Mouse (Mus musculus) heart, embryonic 14.5 days (tissue): ENCODE results near the gene Zbtb45. TPM values are rescaled to one million over a fixed set of nuclear protein-coding genes. Genes with fewer than 3 reads are reported as not detected.

Experiments used
- ATAC-seq: fragments of 200-750 bp; cut with Nextera tagmentation; 2 replicates; pipeline ENCODE4 v1.8.0; 2017; ENCODE audit warnings: low read depth, moderate TSS enrichment; ENCODE audit not compliant: insufficient number of reproducible peaks, insufficient read depth, low FRiP score
- H3K27ac ChIP-seq, 2 experiments: fragments of 200-500 bp in 1 of 2; fragments of 300-500 bp in 1 of 2; sonication (generic) in 1 of 2; replicated peaks in 1 of 2; 2 replicates each; pipeline ENCODE4 v1.5.1; 2012 to 2014; ENCODE audit warnings: low read depth in 2 of 2, low read length in 2 of 2, control low read depth in 1 of 2, mild to moderate bottlenecking in 1 of 2, mixed read lengths in 1 of 2; ENCODE audit not compliant: control insufficient read depth in 1 of 2, insufficient read depth in 1 of 2
- H3K27me3 ChIP-seq: fragments of 300-500 bp; sonication (generic); 2 replicates; pipeline ENCODE4 v1.6.1; 2014; ENCODE audit warnings: mild to moderate bottlenecking, low read length, control low read depth; ENCODE audit not compliant: control insufficient read depth, insufficient read depth
- H3K36me3 ChIP-seq: fragments of 300-500 bp; sonication (generic); 2 replicates; pipeline ENCODE4 v1.6.1; 2014; ENCODE audit warnings: mild to moderate bottlenecking, control low read depth, low read length, mixed read lengths; ENCODE audit not compliant: control insufficient read depth, insufficient read depth
- H3K4me1 ChIP-seq, 2 experiments: fragments of 200-500 bp in 1 of 2; fragments of 300-500 bp in 1 of 2; sonication (generic) in 1 of 2; 2 replicates each; pipeline ENCODE4 v1.6.1; 2012 to 2014; ENCODE audit warnings: low read length in 2 of 2, control low read depth in 1 of 2, mixed read lengths in 1 of 2; ENCODE audit not compliant: control insufficient read depth in 2 of 2, insufficient read depth in 2 of 2
- H3K4me2 ChIP-seq: fragments of 300-500 bp; sonication (generic); 2 replicates; pipeline ENCODE4 v1.6.1; 2014; ENCODE audit warnings: mild to moderate bottlenecking, low read length
- H3K4me3 ChIP-seq, 2 experiments: fragments of 200-500 bp in 1 of 2; fragments of 300-500 bp in 1 of 2; sonication (generic) in 1 of 2; 2 replicates each; pipeline ENCODE4 v1.5.1; 2012 to 2014; ENCODE audit warnings: low read length in 2 of 2, mild to moderate bottlenecking in 2 of 2, control low read depth in 1 of 2, low read depth in 1 of 2, moderate library complexity in 1 of 2; ENCODE audit not compliant: control insufficient read depth in 1 of 2, insufficient read depth in 1 of 2
- H3K9ac ChIP-seq: fragments of 300-500 bp; sonication (generic); 2 replicates; pipeline ENCODE4 v1.6.1; 2014; ENCODE audit warnings: mild to moderate bottlenecking, low read length
- H3K9me3 ChIP-seq: fragments of 300-500 bp; sonication (generic); 2 replicates; pipeline ENCODE4 v1.6.1; 2016; ENCODE audit warnings: low read length, control low read depth; ENCODE audit not compliant: control insufficient read depth
- WGBS: fragments of 180-500 bp; shearing (Covaris S2); extraction: QIAGEN DNeasy Blood & Tissue Kit; methylation state at CpG from one replicate; pipeline ENCODE4 v1.1.7; 2014; 5-methylcytosine and 5-hydroxymethylcytosine counted together
- polyA plus RNA-seq: library from polyadenylated mRNA; unstranded; fragments of >200 nt; fragmentation: Nextera tagmentation; extraction: Ambion mirVana; gene quantifications from 2 replicates; pipeline ENCODE4 v1.2.1, GENCODE M21; 2014

Gene Zbtb45
- 12.8 and 17.2 TPM in 2 replicates for polyA plus RNA-seq

DNA sequence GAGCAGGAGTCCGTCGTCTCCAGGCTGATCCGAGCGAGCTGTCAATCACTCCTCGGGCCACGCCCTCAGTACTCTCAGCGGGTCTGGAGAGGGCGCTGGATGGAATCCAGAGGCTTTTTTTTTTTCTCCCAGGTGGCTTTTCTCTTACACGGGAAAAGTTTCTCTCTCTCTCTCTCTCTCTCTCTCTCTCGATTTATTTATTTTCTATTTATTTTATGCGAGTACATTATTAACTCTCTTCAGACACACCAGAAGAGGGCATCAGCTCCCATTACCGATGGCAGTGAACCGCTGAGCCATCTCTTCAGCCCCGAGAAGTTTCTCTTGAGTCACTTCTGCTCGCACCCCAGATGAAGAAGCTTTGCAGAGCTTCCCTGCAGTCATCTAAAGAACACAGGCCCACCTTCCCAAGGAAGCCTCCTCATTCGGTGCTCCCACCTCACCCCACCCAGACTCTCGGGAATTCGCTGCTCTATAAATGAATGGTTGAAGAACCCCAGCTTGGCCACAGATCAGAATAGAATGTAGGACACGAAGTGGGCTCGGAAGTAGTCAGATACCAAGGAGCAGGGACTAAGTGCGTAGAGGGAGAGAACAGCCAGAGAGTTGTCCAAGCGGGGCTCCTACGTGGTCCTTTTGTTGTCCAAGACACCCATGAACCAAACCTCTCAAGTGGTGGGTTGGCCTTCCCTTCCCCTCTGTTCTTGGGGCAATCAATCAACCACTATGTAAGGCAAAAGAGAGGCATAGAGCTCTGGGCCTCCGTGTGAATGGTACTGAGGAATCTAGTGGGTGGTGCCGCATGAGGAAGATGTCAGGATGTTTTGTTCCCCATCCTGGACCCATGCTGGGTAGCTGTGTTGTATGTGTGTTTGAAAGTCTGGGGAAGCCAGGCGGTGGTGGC is at the start of gene Zbtb45:
Zbtb45 (minus strand) TSS at position 30 of the 904 bp plus-strand sequence.
- WGBS = 17% methylated on average over 26 of the region's 26 CpGs

DNA sequence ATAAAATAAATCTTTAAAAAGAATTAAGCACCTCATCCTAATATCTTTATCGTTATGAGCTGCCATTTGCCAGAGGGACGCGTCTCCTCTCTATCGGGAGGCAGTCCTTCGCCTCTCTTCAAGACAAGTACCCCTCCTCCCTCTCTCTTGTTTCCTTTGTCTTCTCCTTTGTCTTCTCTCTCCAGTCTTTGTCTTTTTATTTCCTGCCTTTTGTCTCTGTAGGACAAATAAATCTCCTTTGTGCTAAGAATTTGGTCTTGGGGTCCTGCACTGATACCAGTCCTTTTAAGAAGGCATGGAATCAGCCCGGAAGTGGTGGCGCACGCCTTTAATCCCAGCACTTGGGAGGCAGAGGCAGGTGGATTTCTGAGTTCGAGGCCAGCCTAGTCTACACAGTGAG is 49.7 kb upstream of the Zbtb45 start:
- no peak overlapping the region for H3K27ac ChIP-seq
- no peak overlapping the region for H3K4me2 ChIP-seq
- no peaks in the 10 kb centered on the region for H3K27me3 ChIP-seq
- no peaks in the 10 kb centered on the region for H3K36me3 ChIP-seq
- H3K4me3 ChIP-seq = no peak overlapping the region
- no peaks in the 10 kb centered on the region for H3K4me1 ChIP-seq
- no peak for ATAC-seq
- peaks cover 3% of the 10 kb centered on the region; the same call in 1 of the 2 replicates for H3K9me3 ChIP-seq
- no peak overlapping the region for H3K9ac ChIP-seq
- 88% methylated on average over 9 of the region's 9 CpGs for WGBS

More for the DNA sequence above, at the start of gene Zbtb45:
- ATAC-seq = peak; percentile 80; the same call in 1 of the 2 replicates
- Histone ChIP-seq H3K27me3 (peaks cover 6% of the 10 kb centered on the region; the same call in 1 of the 2 replicates), H3K36me3 (peaks cover 28% of the 10 kb centered on the region), H3K27ac (peak within 1 kb of the TSS; percentile 94 to 95), H3K9ac (peak within 1 kb of the TSS; percentile 91), H3K9me3 (no peaks in the 10 kb centered on the region), H3K4me3 (peak within 1 kb of the TSS; percentile 76 to 84), H3K4me2 (peak within 1 kb of the TSS; percentile 94), H3K4me1 (peaks cover 6 to 13% of the 10 kb centered on the region in 2 experiments)

DNA sequence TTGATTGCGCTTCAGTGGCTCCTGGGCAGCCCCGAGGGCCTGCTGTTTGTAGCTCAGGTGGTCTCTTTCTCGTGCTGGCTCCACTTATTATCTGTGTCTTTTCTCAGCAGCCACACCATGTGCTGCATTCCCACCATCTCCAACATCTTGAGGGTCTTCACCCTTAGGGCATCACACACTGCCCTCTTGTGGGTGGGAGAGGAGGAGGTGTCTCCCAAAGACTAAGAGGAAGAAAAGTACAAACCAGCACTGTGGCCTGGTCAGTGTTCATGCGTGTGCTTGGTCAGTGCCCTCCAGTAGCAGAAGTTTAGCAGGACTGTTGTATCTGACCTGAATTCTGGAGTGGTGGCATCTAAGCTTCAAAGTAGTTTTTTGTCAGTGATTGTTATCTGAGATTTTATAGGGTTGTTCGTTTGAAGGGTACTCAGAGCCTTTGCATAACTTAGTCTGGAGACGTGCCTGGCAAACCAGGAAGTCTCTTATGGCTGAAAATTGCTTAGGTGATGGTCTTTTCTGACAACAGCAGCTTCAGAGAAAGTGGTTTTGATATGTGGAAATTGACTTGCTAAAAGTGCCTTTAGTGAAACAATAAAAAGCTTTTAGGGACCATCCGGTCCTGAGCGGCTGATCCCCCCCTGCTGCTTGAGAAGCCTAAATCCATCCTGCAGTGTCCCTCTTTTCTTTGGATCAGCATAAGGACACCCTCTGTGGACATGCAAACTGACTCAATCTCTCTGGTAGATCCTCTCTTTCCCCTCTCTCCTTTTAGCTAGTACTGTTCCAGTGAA is 47.3 kb upstream of the Zbtb45 start:
- H3K36me3 ChIP-seq = no peaks in the 10 kb centered on the region
- H3K4me2 ChIP-seq = no peak overlapping the region
- no peak overlapping the region for H3K27ac ChIP-seq
- H3K9me3 ChIP-seq = no peaks in the 10 kb centered on the region
- ATAC-seq = no peak
- no peak overlapping the region for H3K9ac ChIP-seq
- no peaks in the 10 kb centered on the region for H3K27me3 ChIP-seq
- peaks cover 0 to 4% of the 10 kb centered on the region in 2 experiments; a peak in 1 of 4 replicates for H3K4me1 ChIP-seq
- H3K4me3 ChIP-seq = no peak overlapping the region
- WGBS = 60% methylated on average over 8 of the region's 8 CpGs

DNA sequence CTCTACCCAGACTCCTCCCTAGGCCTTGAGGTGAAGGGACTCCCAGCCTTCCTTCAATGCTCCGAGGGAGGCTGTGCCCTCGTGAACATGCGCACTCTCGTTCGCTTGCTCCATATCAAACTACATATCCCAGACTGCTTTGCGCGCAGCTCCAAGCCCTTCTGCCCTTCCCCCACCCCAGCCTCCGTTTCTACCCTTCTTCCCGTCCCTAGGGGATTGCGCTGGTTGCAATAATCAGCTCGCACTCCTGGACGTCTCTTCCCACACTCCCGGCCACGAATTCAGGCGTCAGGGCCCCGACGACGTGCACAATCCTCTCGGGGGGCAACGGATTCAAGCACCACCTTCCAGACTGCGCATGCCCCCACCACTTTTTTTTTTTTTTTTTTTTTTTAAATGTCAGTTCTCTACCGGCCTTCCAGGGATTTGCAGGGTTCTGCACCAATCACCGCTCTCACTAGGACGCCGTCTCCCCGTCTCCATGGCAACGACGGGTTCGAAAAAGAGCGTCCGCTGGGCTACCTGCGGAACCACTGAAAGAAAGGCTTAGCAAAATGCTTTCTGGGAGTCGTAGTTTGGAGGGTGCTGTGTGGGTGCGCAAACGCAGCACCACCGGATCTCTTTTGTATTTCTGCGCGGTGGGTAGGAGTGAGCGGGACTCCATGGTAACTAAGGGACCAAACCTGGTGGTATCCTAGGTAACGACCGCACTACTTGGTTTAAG is 44.6 kb upstream of the Zbtb45 start, which contains the start of gene Mzf1:
Mzf1 (minus strand) TSS at position 478 of the 724 bp plus-strand sequence.
- H3K4me2 ChIP-seq = peak within 1 kb of the TSS; percentile 69
- H3K4me3 ChIP-seq = peak within 1 kb of the TSS; percentile 64 to 92
- WGBS = under 1% methylated on average over 41 of the region's 41 CpGs
- peak within 1 kb of the TSS; percentile 80 to 90 for H3K27ac ChIP-seq
- peak within 1 kb of the TSS; percentile 77 for H3K9ac ChIP-seq
- peaks cover 0 to 4% of the 10 kb centered on the region in 2 experiments; a peak in 1 of 4 replicates for H3K4me1 ChIP-seq
- ATAC-seq = peak; percentile 93
- no peaks in the 10 kb centered on the region for H3K27me3 ChIP-seq
- no peaks in the 10 kb centered on the region for H3K9me3 ChIP-seq
- H3K36me3 ChIP-seq = 0 out of 2 replicates have a peak, but pooled peaks cover 4% of the 10 kb centered on the region

DNA sequence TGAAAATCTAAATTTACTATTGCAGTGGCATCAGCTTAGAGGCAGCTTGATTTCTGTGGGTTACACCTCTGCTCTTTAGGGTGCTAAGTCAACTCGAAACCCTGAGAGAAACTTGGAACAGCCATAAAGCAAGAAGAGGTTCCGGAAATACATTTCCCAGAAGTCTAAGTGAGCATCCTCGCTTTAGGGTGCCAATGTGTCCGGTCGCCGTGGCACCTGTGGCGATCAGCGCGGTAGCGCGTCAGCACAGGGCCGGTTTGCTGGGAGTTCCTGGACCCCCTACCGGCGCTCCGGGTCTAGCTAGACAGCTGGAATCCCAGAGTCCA is 44.1 kb upstream of the Zbtb45 start:
- Histone ChIP-seq H3K4me2 (peak overlapping the region; percentile 69), H3K4me1 (peaks cover 0 to 4% of the 10 kb centered on the region in 2 experiments; a peak in 1 of 4 replicates), H3K36me3 (0 out of 2 replicates have a peak, but pooled peaks cover 4% of the 10 kb centered on the region), H3K27me3 (no peaks in the 10 kb centered on the region), H3K9ac (peak overlapping the region; percentile 77), H3K27ac (peak overlapping the region in 1 of 2 experiments; percentile 80; a peak in 2 of 4 replicates), H3K9me3 (no peaks in the 10 kb centered on the region), H3K4me3 (peak overlapping the region; percentile 64 to 92)
- no peak for ATAC-seq
- WGBS = 3% methylated on average over 15 of the region's 15 CpGs

DNA sequence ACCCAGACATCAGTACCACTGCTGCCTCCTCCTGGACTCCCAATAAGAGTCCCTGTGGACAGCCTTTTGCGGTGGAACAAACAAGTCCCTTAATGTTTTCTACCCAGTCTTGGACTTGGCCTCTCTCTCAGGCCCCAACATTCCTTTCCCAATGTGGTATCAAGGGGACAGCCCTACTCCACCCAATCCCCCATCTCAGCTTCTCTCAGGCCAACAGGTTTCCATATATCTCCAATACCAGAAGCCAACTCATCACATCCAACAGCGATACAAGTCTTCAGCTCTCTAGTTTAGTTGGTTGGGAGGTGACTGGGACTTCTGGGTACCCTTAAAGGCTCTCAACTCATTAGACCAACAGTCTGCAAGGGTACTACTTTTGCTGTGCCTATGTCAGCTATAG is 43.7 kb upstream of the Zbtb45 start:
- Histone ChIP-seq H3K27me3 (no peaks in the 10 kb centered on the region), H3K27ac (no peak overlapping the region), H3K4me3 (peak overlapping the region in 1 of 2 experiments; percentile 64; a peak in 2 of 4 replicates), H3K9me3 (no peaks in the 10 kb centered on the region), H3K4me1 (peaks cover 0 to 4% of the 10 kb centered on the region in 2 experiments; a peak in 1 of 4 replicates), H3K9ac (no peak overlapping the region), H3K4me2 (peak overlapping the region; percentile 69), H3K36me3 (0 out of 2 replicates have a peak, but pooled peaks cover 4% of the 10 kb centered on the region)
- WGBS = 95% methylated on average over 2 of the region's 2 CpGs
- no peak for ATAC-seq

DNA sequence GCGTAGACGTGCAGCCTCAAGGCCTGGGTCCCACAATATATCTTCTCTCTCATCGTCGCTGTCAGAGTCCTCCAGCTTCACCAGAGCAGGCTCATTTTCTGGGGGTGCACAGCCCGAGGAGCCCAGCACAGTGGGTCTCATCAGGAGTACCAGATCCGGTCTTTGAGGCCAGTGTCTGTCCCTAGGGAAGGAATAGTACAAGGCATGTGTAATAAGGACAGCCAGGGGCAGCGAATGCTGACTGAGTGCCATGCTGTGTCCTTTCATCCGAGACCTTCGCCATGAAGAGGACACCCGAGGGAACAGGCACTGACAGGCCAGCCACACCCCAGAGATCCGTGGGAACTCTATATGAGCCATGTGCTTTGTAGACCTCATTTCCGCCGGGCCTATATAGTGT is 43.2 kb upstream of the Zbtb45 start:
- Histone ChIP-seq H3K27ac (no peak overlapping the region), H3K4me1 (peaks cover 0 to 4% of the 10 kb centered on the region in 2 experiments; a peak in 1 of 4 replicates), H3K27me3 (no peaks in the 10 kb centered on the region), H3K4me2 (no peak overlapping the region), H3K9me3 (no peaks in the 10 kb centered on the region), H3K4me3 (no peak overlapping the region), H3K9ac (no peak overlapping the region), H3K36me3 (0 out of 2 replicates have a peak, but pooled peaks cover 4% of the 10 kb centered on the region)
- WGBS = 89% methylated on average over 13 of the region's 13 CpGs
- ATAC-seq = no peak
